Mouse (Mus musculus) olfactory bulb, adult 2 months (tissue): ENCODE measurements at regions not wholly inside any gene's neighbourhood (a gene's known extent, or its start where the extent isn't known, plus 50 kb on each side); places are given as distances from the start of the nearest gene placed in this dataset.

Experiments used
- H3K27ac ChIP-seq: fragments of 200-500 bp; 2 replicates; pipeline ENCODE4 v1.5.1; 2012; ENCODE audit warnings: low read depth, low read length; ENCODE audit not compliant: insufficient read depth
- H3K4me1 ChIP-seq: fragments of 200-500 bp; 2 replicates; pipeline ENCODE4 v1.6.1; 2012; ENCODE audit warnings: low read length; ENCODE audit not compliant: control insufficient read depth, insufficient read depth
- H3K4me3 ChIP-seq: fragments of 200-500 bp; 2 replicates; pipeline ENCODE4 v1.5.1; 2012; ENCODE audit warnings: mild to moderate bottlenecking, low read depth, low read length, moderate library complexity; ENCODE audit not compliant: insufficient read depth
- CTCF ChIP-seq: fragments of 200-500 bp; IDR thresholded peaks from 2 replicates; pipeline ENCODE4 v1.5.1; 2012; ENCODE audit warnings: low read depth, mild to moderate bottlenecking, low read length, moderate library complexity; ENCODE audit not compliant: insufficient read depth
- POLR2A ChIP-seq: fragments of 200-500 bp; IDR thresholded peaks from 2 replicates; pipeline ENCODE4 v1.6.1; 2012; ENCODE audit warnings: mild to moderate bottlenecking, low read depth, low read length, moderate library complexity; ENCODE audit not compliant: insufficient read depth
- WGBS: fragments of 180-500 bp; shearing (Covaris S2); methylation state at CpG from one replicate; pipeline ENCODE4 v1.1.7; 2018; 5-methylcytosine and 5-hydroxymethylcytosine counted together

GRCm38 (mm10) chr5:64534947-64535346, 268.2 kb upstream of the Klf3 start:
- Histone ChIP-seq H3K27ac (no peak overlapping the region), H3K4me1 (no peaks in the 10 kb centered on the region)
- no peak for TF ChIP-seq CTCF
- TF ChIP-seq POLR2A: no peak

DNA sequence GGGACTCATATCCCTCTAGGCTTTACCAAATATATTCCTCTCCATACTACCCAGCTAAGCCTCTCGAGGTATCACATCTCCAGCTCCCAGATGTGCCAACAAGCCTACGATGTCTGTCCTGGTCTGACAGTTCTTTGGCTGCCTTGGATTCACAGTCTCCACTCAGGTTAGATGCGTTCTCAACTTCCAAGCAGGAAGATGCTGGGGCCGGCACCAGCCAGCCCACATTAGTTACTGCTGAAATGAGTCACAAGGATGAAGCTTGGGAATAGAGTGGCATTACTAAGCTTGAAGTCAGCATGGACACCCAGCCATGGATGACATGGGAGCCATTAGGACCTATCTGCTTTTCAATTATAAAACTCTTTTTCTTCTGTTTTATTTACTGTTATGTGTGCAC, 267.6 kb upstream of the Klf3 start:
- WGBS: 93% methylated on average over 4 of the region's 4 CpGs
- no peak overlapping the region for H3K4me3 ChIP-seq
- TF ChIP-seq POLR2A (no peak), CTCF (no peak)
- no peak overlapping the region for H3K27ac ChIP-seq
- H3K4me1 ChIP-seq: no peaks in the 10 kb centered on the region

More at GRCm38 (mm10) chr5:64534947-64535346, 268.2 kb upstream of the Klf3 start:
- H3K4me3 ChIP-seq: no peak overlapping the region
- WGBS: 97% methylated on average over 6 of the region's 6 CpGs

DNA sequence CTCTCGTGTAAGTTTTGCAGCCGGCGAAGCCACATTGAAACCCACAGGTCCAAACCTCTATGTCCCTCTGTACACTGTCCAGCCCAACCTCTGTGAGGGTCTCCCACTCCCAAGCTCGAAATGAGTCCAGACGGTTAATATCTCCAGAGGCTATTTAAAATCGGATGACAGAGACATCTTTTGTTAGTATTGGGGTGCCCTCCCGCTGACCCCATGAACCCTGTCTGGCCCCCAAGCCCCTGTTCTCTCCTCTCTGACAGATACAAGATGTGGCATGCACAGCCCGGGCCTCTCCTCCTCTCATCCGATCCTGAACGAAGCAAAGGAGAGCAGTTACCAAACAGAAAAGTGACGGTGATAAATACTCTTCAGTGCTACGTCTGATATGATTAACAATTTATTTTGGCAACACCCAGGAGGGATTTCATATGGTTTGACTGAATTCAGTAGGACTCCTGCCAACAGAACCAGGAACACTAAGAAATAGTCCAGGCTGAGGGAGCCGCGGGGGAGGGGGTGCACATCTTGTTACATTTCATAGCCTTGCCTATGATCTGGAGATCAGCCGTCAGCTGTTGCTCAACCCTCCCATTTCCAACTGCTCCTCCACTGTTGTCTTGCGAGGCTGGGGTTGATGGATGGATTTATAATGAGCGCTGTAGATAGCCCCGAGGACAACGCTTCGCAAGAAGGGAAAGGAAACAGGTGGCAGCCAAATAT, 266.6 kb upstream of the Klf3 start:
- H3K27ac ChIP-seq: no peak overlapping the region
- TF ChIP-seq CTCF: no peak
- H3K4me1 ChIP-seq: no peaks in the 10 kb centered on the region
- WGBS: 85% methylated on average over 20 of the region's 20 CpGs
- H3K4me3 ChIP-seq: no peak overlapping the region

- no peak overlapping the region for H3K4me3 ChIP-seq
- no peak overlapping the region for H3K27ac ChIP-seq
- TF ChIP-seq CTCF (no peak), POLR2A (no peak)
- H3K4me1 ChIP-seq: no peaks in the 10 kb centered on the region
- 85% methylated on average over 10 of the region's 10 CpGs for WGBS
These were observed 265.9 kb upstream of the Klf3 start for GRCm38 (mm10) chr5:64537113-64537780.

- Histone ChIP-seq H3K27ac (no peak overlapping the region), H3K4me3 (no peak overlapping the region), H3K4me1 (no peaks in the 10 kb centered on the region)
- TF ChIP-seq POLR2A (no peak), CTCF (no peak)
These were observed 261.4 kb upstream of the Klf3 start for GRCm38 (mm10) chr5:64541765-64542164.

DNA sequence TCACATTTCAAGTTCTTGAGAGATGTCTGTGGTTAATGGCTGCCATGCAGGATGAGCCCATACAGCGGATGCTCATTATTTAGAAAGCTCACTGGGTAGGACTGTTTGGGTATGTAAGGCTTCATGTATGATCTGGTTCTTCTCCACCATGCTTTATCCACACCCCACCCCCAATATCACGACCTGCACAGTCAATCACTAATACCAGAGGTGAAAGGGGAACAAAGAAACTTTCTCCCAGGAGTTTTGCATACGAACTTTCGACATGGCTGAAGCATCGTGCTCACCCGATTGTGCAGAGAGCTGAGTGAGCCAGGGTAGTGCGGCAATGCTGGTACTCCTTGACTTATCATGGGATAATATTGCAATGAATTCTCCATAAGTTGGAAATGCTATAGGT, 247.3 kb upstream of the Klf3 start:
- no peak for TF ChIP-seq CTCF
- TF ChIP-seq POLR2A: no peak
- WGBS: 87% methylated on average over 7 of the region's 7 CpGs
- H3K4me3 ChIP-seq: no peak overlapping the region
- no peak overlapping the region for H3K27ac ChIP-seq
- H3K4me1 ChIP-seq: no peaks in the 10 kb centered on the region

- Histone ChIP-seq H3K27ac (no peak overlapping the region), H3K4me1 (no peaks in the 10 kb centered on the region), H3K4me3 (no peak overlapping the region)
- 93% methylated on average over 13 of the region's 13 CpGs for WGBS
- TF ChIP-seq CTCF (no peak), POLR2A (no peak)
These were observed 236.5 kb upstream of the Klf3 start for GRCm38 (mm10) chr5:64566451-64567390.

DNA sequence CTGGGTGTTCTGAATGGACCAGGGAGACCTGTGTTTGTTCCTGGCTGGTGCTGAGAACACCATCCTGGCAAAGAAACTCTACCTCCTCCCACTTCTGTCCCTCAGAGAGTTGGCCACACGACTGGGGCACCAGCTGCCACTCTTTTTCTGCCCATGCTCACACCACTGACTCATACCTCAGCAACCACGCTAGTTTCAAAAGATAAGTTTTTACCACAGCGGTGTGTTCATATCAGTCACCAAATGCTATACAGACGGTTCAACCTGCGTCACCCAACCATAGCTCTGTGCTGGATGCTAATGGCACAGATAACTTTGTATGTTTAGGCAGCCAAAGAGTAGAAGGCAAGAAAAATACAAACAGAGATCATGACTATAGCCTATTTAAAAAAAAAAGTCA, 235.4 kb upstream of the Klf3 start:
- H3K27ac ChIP-seq: no peak overlapping the region
- no peak overlapping the region for H3K4me3 ChIP-seq
- TF ChIP-seq CTCF: no peak
- no peak for TF ChIP-seq POLR2A
- WGBS: 90% methylated on average over 5 of the region's 5 CpGs
- H3K4me1 ChIP-seq: no peaks in the 10 kb centered on the region

GRCm38 (mm10) chr5:64568294-64568693, 234.9 kb upstream of the Klf3 start:
- TF ChIP-seq CTCF (no peak), POLR2A (no peak)
- Histone ChIP-seq H3K4me3 (no peak overlapping the region), H3K27ac (no peak overlapping the region), H3K4me1 (no peaks in the 10 kb centered on the region)
- 92% methylated on average over 3 of the region's 3 CpGs for WGBS
